Mouse (Mus musculus) retina, postnatal 7 days (tissue): Measurements from ENCODE around the gene Nhp2.

Source experiments
- DNase-seq: peaks from one replicate; pipeline ENCODE4 v3.0.0-alpha.2; 2012; ENCODE audit warnings: low read depth, low spot score

The Nhp2 gene

GRCm38 (mm10) chr11:51635525-51636322 lies 16.2 kb downstream of the Nhp2 start, which contains the start of gene Rmnd5b:
TSS of gene Rmnd5b (minus strand) at chr11:51635896.
- DNase-seq, result peak; percentile 86

- no peak for DNase-seq
These were observed 16.8 kb downstream of the Nhp2 start for GRCm38 (mm10) chr11:51636323-51636684.

- DNase-seq, result no peak
These were observed 18.5 kb downstream of the Nhp2 start for GRCm38 (mm10) chr11:51637971-51638414.

GRCm38 (mm10) chr11:51638497-51638896 lies 19.0 kb downstream of the Nhp2 start:
- no peak for DNase-seq

GRCm38 (mm10) chr11:51640748-51641147 lies 21.2 kb downstream of the Nhp2 start:
- no peak for DNase-seq

GRCm38 (mm10) chr11:51643202-51643601 lies 23.7 kb downstream of the Nhp2 start:
- no peak for DNase-seq

GRCm38 (mm10) chr11:51643761-51644160 lies 24.2 kb downstream of the Nhp2 start:
- DNase-seq, result no peak

GRCm38 (mm10) chr11:51644217-51644616 lies 24.7 kb downstream of the Nhp2 start:
- no peak for DNase-seq

- no peak for DNase-seq
These were observed 25.8 kb downstream of the Nhp2 start for GRCm38 (mm10) chr11:51645293-51645692.

GRCm38 (mm10) chr11:51646245-51646644 lies 26.7 kb downstream of the Nhp2 start:
- no peak for DNase-seq

- no peak for DNase-seq
These were observed 27.5 kb downstream of the Nhp2 start for GRCm38 (mm10) chr11:51646751-51647667.

- no peak for DNase-seq
These were observed 29.0 kb downstream of the Nhp2 start for GRCm38 (mm10) chr11:51648566-51648965.

- no peak for DNase-seq
These were observed 29.8 kb downstream of the Nhp2 start for GRCm38 (mm10) chr11:51649111-51649888.

- no peak for DNase-seq
These were observed 30.3 kb downstream of the Nhp2 start for GRCm38 (mm10) chr11:51649889-51650199.

- DNase-seq, result no peak
These were observed 30.7 kb downstream of the Nhp2 start for GRCm38 (mm10) chr11:51650261-51650660.

GRCm38 (mm10) chr11:51650691-51651515 lies 31.4 kb downstream of the Nhp2 start, which contains the start of the genes N4bp3 and D930048N14Rik:
TSS of gene N4bp3 (minus strand) at chr11:51650842.
TSS of gene D930048N14Rik (plus strand) at chr11:51650954.
- DNase-seq, result no peak

GRCm38 (mm10) chr11:51652889-51653418 lies 33.4 kb downstream of the Nhp2 start:
- no peak for DNase-seq

GRCm38 (mm10) chr11:51653736-51654135 lies 34.2 kb downstream of the Nhp2 start:
- no peak for DNase-seq

GRCm38 (mm10) chr11:51654891-51655290 lies 35.4 kb downstream of the Nhp2 start:
- no peak for DNase-seq

GRCm38 (mm10) chr11:51656798-51657521 lies 37.4 kb downstream of the Nhp2 start:
- no peak for DNase-seq
